In genomic region chr1:179709390-179709789, GRCm38 (mm10) we compare ENCODE assay signal across 8 mouse cellular contexts. TPM values are rescaled to one million over a fixed set of nuclear protein-coding genes. Genes with fewer than 3 reads are reported as not detected.
A peak's percentile ranks its signal among the peaks of the same experiment; 100 is the strongest.
DNase-seq lines count a peak whose midpoint lies in the region; ATAC-seq lines count a peak whose summit lies in the region.

No protein-coding gene starts in this region.

- H3K4me3 ChIP-seq in lung, embryonic 16.5 days (ENCODE audit: low read length): no peak overlapping the region
- no peak overlapping the region for H3K4me3 ChIP-seq in kidney, embryonic 16.5 days (ENCODE audit: low read length)

- 0 out of 2 replicates have a peak, but pooled peaks have one; percentile 61 for ATAC-seq in cerebellum, adult (ENCODE audit: insufficient number of reproducible peaks, low FRiP score, low TSS enrichment)
- ATAC-seq in lung, embryonic 16.5 days (ENCODE audit: low read depth): peak; percentile 85; the same call in 1 of the 2 replicates
- ATAC-seq in kidney, embryonic 16.5 days (ENCODE audit: low FRiP score, low TSS enrichment): no peak

- no peak overlapping the region for H3K27ac ChIP-seq in lung, embryonic 16.5 days (ENCODE audit: low read length)
- H3K27ac ChIP-seq in kidney, embryonic 16.5 days (ENCODE audit: low read length): no peak overlapping the region

- 56% methylated on average over 6 of the region's 6 CpGs for WGBS in lung, embryonic 16.5 days
- 66% methylated on average over 6 of the region's 6 CpGs for WGBS in kidney, embryonic 16.5 days

- H3K4me2 ChIP-seq in lung, embryonic 16.5 days (ENCODE audit: low read depth, low read length): no peak overlapping the region
- no peak overlapping the region for H3K4me2 ChIP-seq in kidney, embryonic 16.5 days (replicated peaks; ENCODE audit: low read depth, low read length)

- no peak overlapping the region for H3K9ac ChIP-seq in lung, embryonic 16.5 days (ENCODE audit: low read length)
- no peak overlapping the region for H3K9ac ChIP-seq in kidney, embryonic 16.5 days (replicated peaks; ENCODE audit: low read length)

- H3K27me3 ChIP-seq in lung, embryonic 16.5 days (ENCODE audit: control insufficient read depth, insufficient read depth, low read depth, low read length): no peaks in the 10 kb centered on the region
- no peaks in the 10 kb centered on the region for H3K27me3 ChIP-seq in kidney, embryonic 16.5 days (ENCODE audit: insufficient read depth, low read length)

- no peaks in the 10 kb centered on the region; the same call in 1 of the 2 replicates for H3K4me1 ChIP-seq in lung, embryonic 16.5 days (replicated peaks; ENCODE audit: control insufficient read depth, insufficient read depth, low read length)
- no peaks in the 10 kb centered on the region for H3K4me1 ChIP-seq in kidney, embryonic 16.5 days (ENCODE audit: insufficient read depth, low read length)

- intact Hi-C loops in heart, postnatal 14 days (cut with DNase I): no loop called here

- H3K36me3 ChIP-seq in lung, embryonic 16.5 days (ENCODE audit: control insufficient read depth, insufficient read depth, low read length): no peaks in the 10 kb centered on the region
- H3K36me3 ChIP-seq in kidney, embryonic 16.5 days (ENCODE audit: insufficient read depth, low read length): no peaks in the 10 kb centered on the region

- H3K9me3 ChIP-seq in lung, embryonic 16.5 days (ENCODE audit: control insufficient read depth, low read length): no peaks in the 10 kb centered on the region
- H3K9me3 ChIP-seq in kidney, embryonic 16.5 days (ENCODE audit: low read length): no peaks in the 10 kb centered on the region

- no peak for DNase-seq in cerebellum, postnatal 4 days (ENCODE audit: low spot score in 2 of 2)
- peak; percentile 31 to 40 for DNase-seq in cerebellum, postnatal 36 days
- DNase-seq in heart, postnatal 14 days: peak; percentile 56 to 70
- no peak for DNase-seq in adrenal gland, postnatal 36 days
- no peak for DNase-seq in thymus, postnatal 36 days

RNA-seq across cellular contexts. Expression of gene Kif28, which starts 35.7 kb away (rescaled TPM):
- total RNA-seq in heart, postnatal 14 days (2021): under 1 TPM; 0.41 to 0.72 TPM
- 0.44 TPM in 1 of 2 replicates, not detected in the other for polyA plus RNA-seq in lung, embryonic 16.5 days (2015; fragmentation: Nextera tagmentation; extraction: Ambion mirVana)
- not detected for total RNA-seq in adrenal gland, postnatal 36 days (2021)
- polyA plus RNA-seq in kidney, embryonic 16.5 days (2015; fragmentation: Nextera tagmentation; extraction: Ambion mirVana): not detected in 2 replicates

RNA-seq across cellular contexts. Expression of gene Sccpdh, which starts 41.4 kb away (rescaled TPM):
- 10 to 100 TPM; 61.0 to 65.4 TPM for total RNA-seq in heart, postnatal 14 days (2021)
- polyA plus RNA-seq in lung, embryonic 16.5 days (2015; fragmentation: Nextera tagmentation; extraction: Ambion mirVana): 74.5 and 76.7 TPM in 2 replicates
- total RNA-seq in adrenal gland, postnatal 36 days (2021): 10 to 100 TPM; 34.8 to 42.0 TPM
- 72.8 and 76.2 TPM in 2 replicates for polyA plus RNA-seq in kidney, embryonic 16.5 days (2015; fragmentation: Nextera tagmentation; extraction: Ambion mirVana)

Comparison
In these comparisons a context has a peak if more than half of its experiments do, and no peak if none do; other contexts are left out.
1. DNase-seq: peak in cerebellum, postnatal 36 days (2 of 2) and heart, postnatal 14 days (2 of 2); none in cerebellum, postnatal 4 days (0 of 2), adrenal gland, postnatal 36 days (0 of 2) and thymus, postnatal 36 days (0 of 2).